Mouse (Mus musculus) embryonic facial prominence, embryonic 12.5 days (tissue): ENCODE results near the gene Slc25a25. TPM values are rescaled to one million over a fixed set of nuclear protein-coding genes. Genes with fewer than 3 reads are reported as not detected.

ENCODE experiments used
- ATAC-seq: fragments of 200-750 bp; cut with Nextera tagmentation; 2 replicates; pipeline ENCODE4 v1.8.0; 2017; ENCODE audit not compliant: insufficient number of reproducible peaks, insufficient read depth, low FRiP score, low TSS enrichment
- H3K27ac ChIP-seq: fragments of 300-500 bp; sonication (generic); 2 replicates; pipeline ENCODE4 v1.5.1; 2016; ENCODE audit warnings: mild to moderate bottlenecking
- H3K27me3 ChIP-seq: fragments of 300-500 bp; sonication (generic); 2 replicates; pipeline ENCODE4 v1.6.1; 2016; ENCODE audit warnings: mild to moderate bottlenecking, moderate library complexity
- H3K36me3 ChIP-seq: fragments of 300-500 bp; sonication (generic); 2 replicates; pipeline ENCODE4 v1.6.1; 2016; ENCODE audit warnings: mild to moderate bottlenecking
- H3K4me1 ChIP-seq: fragments of 300-500 bp; sonication (generic); 2 replicates; pipeline ENCODE4 v1.6.1; 2016
- H3K4me2 ChIP-seq: fragments of 300-500 bp; sonication (generic); replicated peaks from 2 replicates; pipeline ENCODE4 v1.6.1; 2016; ENCODE audit warnings: mild to moderate bottlenecking, moderate library complexity
- H3K4me3 ChIP-seq: fragments of 300-500 bp; sonication (generic); 2 replicates; pipeline ENCODE4 v1.5.1; 2016; ENCODE audit warnings: mild to moderate bottlenecking
- H3K9ac ChIP-seq: fragments of 300-500 bp; sonication (generic); 2 replicates; pipeline ENCODE4 v1.6.1; 2016; ENCODE audit warnings: mild to moderate bottlenecking, moderate library complexity
- H3K9me3 ChIP-seq: fragments of 300-500 bp; sonication (generic); 2 replicates; pipeline ENCODE4 v1.6.1; 2016; ENCODE audit warnings: mild to moderate bottlenecking, moderate library complexity
- WGBS: fragments of 180-500 bp; shearing (Covaris S2); methylation state at CpG from one replicate; pipeline ENCODE4 v1.1.7; 2016; 5-methylcytosine and 5-hydroxymethylcytosine counted together
- polyA plus RNA-seq: library from polyadenylated mRNA; unstranded; fragments of >200 nt; fragmentation: Nextera tagmentation; extraction: Ambion mirVana; gene quantifications from 2 replicates; pipeline ENCODE4 v1.2.1, GENCODE M21; 2016

The Slc25a25 gene
- polyA plus RNA-seq, 1 experiment from 2014 or later: 30.2 TPM

DNA sequence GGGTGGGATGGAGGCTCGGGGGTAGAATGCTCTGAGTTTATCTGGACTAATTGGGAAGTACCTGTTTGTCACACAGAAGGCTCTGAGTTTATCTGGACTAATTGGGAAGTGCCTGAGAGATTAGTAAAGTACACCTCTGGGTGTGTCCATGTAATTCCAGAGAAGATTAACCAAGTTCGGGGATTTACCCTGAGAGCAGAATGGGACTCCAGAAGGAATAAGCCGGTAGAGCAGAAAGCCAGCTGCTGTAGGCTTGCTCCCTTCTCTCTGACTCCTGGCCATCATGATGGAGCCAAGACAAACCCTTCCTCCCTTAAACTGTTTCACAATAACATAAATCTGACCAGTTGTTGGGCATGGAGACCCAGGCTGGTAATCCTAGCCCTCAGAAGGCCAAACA, 26.4 kb downstream of the Slc25a25 start:
- H3K4me1 ChIP-seq: peaks cover 51% of the 10 kb centered on the region
- ATAC-seq: no peak

GRCm38 (mm10) chr2:32423481-32424331, 27.5 kb downstream of the Slc25a25 start:
- Histone ChIP-seq H3K4me3 (peak overlapping the region; percentile 40), H3K9ac (peak overlapping the region; percentile 39), H3K27me3 (no peaks in the 10 kb centered on the region), H3K4me1 (peaks cover 45% of the 10 kb centered on the region), H3K36me3 (peaks cover 25% of the 10 kb centered on the region), H3K4me2 (peak overlapping the region; percentile 84), H3K27ac (peak overlapping the region; percentile 90), H3K9me3 (no peaks in the 10 kb centered on the region)
- peak; percentile 87 for ATAC-seq
- WGBS: 1% methylated on average over 14 of the region's 14 CpGs

More for the DNA sequence above, 26.4 kb downstream of the Slc25a25 start:
- H3K27ac ChIP-seq: peak overlapping the region; percentile 90
- 0 out of 2 replicates have a peak overlapping the region, but pooled peaks have one; percentile 7 for H3K4me2 ChIP-seq
- peaks cover 14% of the 10 kb centered on the region for H3K36me3 ChIP-seq
- no peaks in the 10 kb centered on the region for H3K27me3 ChIP-seq
- WGBS: 37% methylated on average over 3 of the region's 3 CpGs
- no peak overlapping the region for H3K9ac ChIP-seq
- no peak overlapping the region for H3K4me3 ChIP-seq
- H3K9me3 ChIP-seq: no peaks in the 10 kb centered on the region

GRCm38 (mm10) chr2:32421851-32422251, 29.4 kb downstream of the Slc25a25 start:
- Histone ChIP-seq H3K27ac (no peak overlapping the region), H3K9ac (no peak overlapping the region), H3K27me3 (no peaks in the 10 kb centered on the region), H3K36me3 (peaks cover 43% of the 10 kb centered on the region), H3K4me1 (peaks cover 33% of the 10 kb centered on the region), H3K4me3 (no peak overlapping the region), H3K9me3 (no peaks in the 10 kb centered on the region), H3K4me2 (no peak overlapping the region)
- 91% methylated on average over 6 of the region's 6 CpGs for WGBS
- ATAC-seq: no peak

GRCm38 (mm10) chr2:32420647-32421046, 30.6 kb downstream of the Slc25a25 start:
- WGBS: 85% methylated on average over 6 of the region's 6 CpGs
- Histone ChIP-seq H3K4me3 (no peak overlapping the region), H3K36me3 (peaks cover 55% of the 10 kb centered on the region), H3K27me3 (no peaks in the 10 kb centered on the region), H3K4me1 (peaks cover 33% of the 10 kb centered on the region), H3K9me3 (no peaks in the 10 kb centered on the region), H3K27ac (no peak overlapping the region), H3K4me2 (no peak overlapping the region), H3K9ac (no peak overlapping the region)
- no peak for ATAC-seq

DNA sequence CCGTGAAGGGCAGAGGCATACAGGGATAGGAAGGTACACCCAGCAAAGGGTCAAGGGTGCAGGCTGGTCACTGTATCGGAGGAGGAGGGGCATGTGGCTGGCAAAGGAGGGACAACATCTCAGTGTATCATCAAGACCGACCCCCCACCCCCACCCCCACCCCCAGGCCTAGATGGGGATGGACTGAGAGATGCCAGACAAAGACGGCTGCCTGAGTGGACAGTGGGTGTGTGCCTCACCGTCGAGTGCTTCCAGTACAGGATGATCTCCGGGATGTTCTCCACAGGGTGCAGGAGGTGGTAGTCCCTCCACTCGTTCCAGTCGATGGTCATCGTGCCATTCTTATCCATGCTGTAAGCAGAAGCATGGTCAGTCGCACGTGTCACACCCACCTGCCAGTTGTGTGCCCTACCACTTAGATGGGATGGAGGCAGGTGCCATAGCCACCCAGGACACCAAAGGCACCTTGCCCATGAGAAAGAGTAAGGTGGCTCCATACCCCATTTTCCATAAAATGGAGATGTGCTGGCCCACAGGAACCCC, 31.1 kb downstream of the Slc25a25 start:
- WGBS: 91% methylated on average over 12 of the region's 12 CpGs
- Histone ChIP-seq H3K9me3 (no peaks in the 10 kb centered on the region), H3K27me3 (no peaks in the 10 kb centered on the region), H3K4me3 (no peak overlapping the region), H3K36me3 (peaks cover 60% of the 10 kb centered on the region), H3K9ac (no peak overlapping the region), H3K4me1 (peaks cover 29% of the 10 kb centered on the region), H3K4me2 (no peak overlapping the region), H3K27ac (0 out of 2 replicates have a peak overlapping the region, but pooled peaks have one; percentile 25)
- no peak for ATAC-seq

DNA sequence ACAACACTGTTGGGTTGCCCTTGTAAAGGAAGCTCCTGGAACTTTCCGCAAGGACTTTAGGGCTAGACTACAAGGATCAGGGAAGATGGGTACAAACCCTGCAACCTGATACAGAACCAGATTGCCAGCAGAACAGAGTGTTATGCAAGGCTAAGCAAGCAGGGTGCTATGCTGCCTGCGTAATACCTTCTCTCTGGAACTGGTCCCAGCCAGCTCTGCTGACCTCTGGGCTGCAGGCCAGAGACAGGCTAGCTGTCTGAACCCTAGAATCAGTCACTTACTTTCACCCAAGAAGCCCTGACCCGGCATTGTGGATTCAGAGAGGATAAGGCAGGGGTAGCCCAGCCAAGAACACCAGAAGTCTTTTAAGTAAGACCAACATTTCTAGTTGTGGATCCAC, 31.9 kb downstream of the Slc25a25 start:
- Histone ChIP-seq H3K4me2 (no peak overlapping the region), H3K27ac (0 out of 2 replicates have a peak overlapping the region, but pooled peaks have one; percentile 25), H3K9me3 (no peaks in the 10 kb centered on the region), H3K4me1 (peaks cover 21% of the 10 kb centered on the region), H3K9ac (no peak overlapping the region), H3K36me3 (peaks cover 67% of the 10 kb centered on the region), H3K4me3 (no peak overlapping the region), H3K27me3 (no peaks in the 10 kb centered on the region)
- no peak for ATAC-seq
- 89% methylated on average over 3 of the region's 3 CpGs for WGBS

- Histone ChIP-seq H3K4me1 (peaks cover 15% of the 10 kb centered on the region), H3K4me2 (no peak overlapping the region), H3K27ac (peak overlapping the region; percentile 2; the same call in 1 of the 2 replicates), H3K36me3 (peaks cover 75% of the 10 kb centered on the region), H3K9me3 (no peaks in the 10 kb centered on the region), H3K27me3 (no peaks in the 10 kb centered on the region), H3K4me3 (no peak overlapping the region), H3K9ac (no peak overlapping the region)
- WGBS: 54% methylated on average over 12 of the region's 12 CpGs
- ATAC-seq: no peak
Measured at GRCm38 (mm10) chr2:32418430-32419151, 32.7 kb downstream of the Slc25a25 start.

- no peak for ATAC-seq
- no peaks in the 10 kb centered on the region for H3K27me3 ChIP-seq
- no peaks in the 10 kb centered on the region for H3K9me3 ChIP-seq
- no peak overlapping the region for H3K9ac ChIP-seq
- H3K4me2 ChIP-seq: no peak overlapping the region
- H3K4me1 ChIP-seq: peaks cover 5% of the 10 kb centered on the region; the same call in 1 of the 2 replicates
- H3K27ac ChIP-seq: no peak overlapping the region
- H3K4me3 ChIP-seq: no peak overlapping the region
- H3K36me3 ChIP-seq: peaks cover 76% of the 10 kb centered on the region
- 84% methylated on average over 8 of the region's 8 CpGs for WGBS
Measured at GRCm38 (mm10) chr2:32417486-32417885, 33.8 kb downstream of the Slc25a25 start.

DNA sequence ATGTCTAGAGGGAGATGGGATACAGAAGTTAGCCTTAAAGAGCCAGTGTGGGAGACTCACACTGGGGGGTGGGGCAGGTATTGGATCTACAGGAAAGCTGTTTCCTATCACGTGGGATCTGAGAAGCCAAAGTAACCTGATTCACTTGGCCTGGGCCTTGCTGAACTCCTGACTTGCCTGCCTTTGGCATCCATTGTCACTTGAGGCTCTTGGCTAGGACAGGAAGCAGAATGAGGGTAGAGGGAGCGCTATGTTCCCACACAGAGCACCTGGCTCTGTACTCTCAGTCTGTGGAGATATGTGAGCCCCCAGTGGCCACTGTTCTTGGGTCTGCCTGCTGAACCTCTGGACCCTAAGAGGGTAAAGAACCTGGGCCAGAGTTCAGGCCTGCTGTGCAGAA, 34.7 kb downstream of the Slc25a25 start:
- H3K9ac ChIP-seq: no peak overlapping the region

DNA sequence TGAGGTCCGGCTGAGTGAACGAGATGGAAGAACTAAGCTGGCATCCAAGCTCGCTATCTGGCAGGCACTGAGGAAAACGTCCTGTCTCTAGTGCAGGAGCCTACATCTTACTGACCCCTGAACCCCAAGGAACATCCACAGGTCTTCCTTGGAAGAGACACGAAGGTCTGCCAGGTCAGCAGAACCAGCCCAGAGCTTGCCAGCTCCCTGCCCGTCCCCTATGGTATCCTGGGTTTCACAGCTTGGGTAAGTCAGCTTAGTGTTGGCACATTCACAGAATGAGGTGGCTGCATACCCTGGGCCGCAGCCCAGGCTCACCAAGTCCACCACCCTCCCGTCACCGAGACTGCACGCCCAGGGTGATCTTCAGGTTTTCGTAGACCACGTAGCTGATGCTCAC, 35.4 kb downstream of the Slc25a25 start:
- H3K27me3 ChIP-seq: no peaks in the 10 kb centered on the region
- no peak overlapping the region for H3K27ac ChIP-seq
- 91% methylated on average over 12 of the region's 12 CpGs for WGBS
- H3K4me2 ChIP-seq: no peak overlapping the region
- no peaks in the 10 kb centered on the region for H3K9me3 ChIP-seq
- H3K4me3 ChIP-seq: no peak overlapping the region
- H3K9ac ChIP-seq: no peak overlapping the region
- H3K36me3 ChIP-seq: peaks cover 72% of the 10 kb centered on the region
- H3K4me1 ChIP-seq: peaks cover 7% of the 10 kb centered on the region; the same call in 1 of the 2 replicates
- ATAC-seq: no peak

More for the DNA sequence above, 34.7 kb downstream of the Slc25a25 start:
- 67% methylated on average over 2 of the region's 2 CpGs for WGBS
- Histone ChIP-seq H3K36me3 (peaks cover 76% of the 10 kb centered on the region), H3K4me1 (peaks cover 5% of the 10 kb centered on the region; the same call in 1 of the 2 replicates), H3K27ac (no peak overlapping the region), H3K27me3 (no peaks in the 10 kb centered on the region), H3K4me3 (no peak overlapping the region), H3K9me3 (no peaks in the 10 kb centered on the region), H3K4me2 (no peak overlapping the region)
- ATAC-seq: no peak

GRCm38 (mm10) chr2:32413936-32414335, 37.3 kb downstream of the Slc25a25 start:
- no peak overlapping the region for H3K4me2 ChIP-seq
- no peak overlapping the region for H3K27ac ChIP-seq
- peaks cover 12% of the 10 kb centered on the region for H3K4me1 ChIP-seq
- H3K9ac ChIP-seq: no peak overlapping the region
- no peaks in the 10 kb centered on the region for H3K27me3 ChIP-seq
- 48% methylated on average over 5 of the region's 5 CpGs for WGBS
- ATAC-seq: no peak
- H3K36me3 ChIP-seq: peaks cover 53% of the 10 kb centered on the region
- H3K4me3 ChIP-seq: no peak overlapping the region
- H3K9me3 ChIP-seq: no peaks in the 10 kb centered on the region
